Mouse (Mus musculus) embryonic fibroblast, embryonic 13.5 days (primary cell): ENCODE measurements at regions not wholly inside any gene's neighbourhood (a gene's known extent, or its start where the extent isn't known, plus 50 kb on each side); places are given as distances from the start of the nearest gene placed in this dataset.

Source experiments
- H3K27ac ChIP-seq: 2 replicates; pipeline ENCODE4 v1.5.1; 2012; ENCODE audit warnings: low read length, control low read depth, inconsistent platforms; ENCODE audit not compliant: insufficient read depth
- H3K4me1 ChIP-seq: 2 replicates; pipeline ENCODE4 v1.6.1; 2011; ENCODE audit warnings: low read length; ENCODE audit not compliant: control insufficient read depth, insufficient read depth
- H3K4me3 ChIP-seq: 2 replicates; pipeline ENCODE4 v1.5.1; 2011; ENCODE audit warnings: mild to moderate bottlenecking, control low read depth, low read length; ENCODE audit not compliant: insufficient read depth
- CTCF ChIP-seq: IDR thresholded peaks from 2 replicates; pipeline ENCODE4 v1.5.1; 2011; ENCODE audit warnings: mild to moderate bottlenecking, control low read depth, low read length, moderate library complexity, borderline replicate concordance; ENCODE audit not compliant: insufficient read depth
- POLR2A ChIP-seq: IDR thresholded peaks from 2 replicates; pipeline ENCODE4 v1.6.1; 2011; ENCODE audit warnings: low read depth, mild to moderate bottlenecking, control low read depth, low read length, moderate library complexity

- no peak overlapping the region for H3K4me3 ChIP-seq
- TF ChIP-seq CTCF: no peak
- no peak for TF ChIP-seq POLR2A
Observed at GRCm38 (mm10) chr3:52466984-52467565, 198.9 kb downstream of the Foxo1 start.

GRCm38 (mm10) chr3:52466571-52466970, 198.4 kb downstream of the Foxo1 start:
- 0 out of 2 replicates have a peak, but pooled peaks cover 3% of the 10 kb centered on the region for H3K4me1 ChIP-seq
- TF ChIP-seq CTCF: no peak

More at GRCm38 (mm10) chr3:52466984-52467565, 198.9 kb downstream of the Foxo1 start:
- Histone ChIP-seq H3K4me1 (0 out of 2 replicates have a peak, but pooled peaks cover 3% of the 10 kb centered on the region), H3K27ac (no peak overlapping the region)

GRCm38 (mm10) chr3:52463911-52464310, 195.8 kb downstream of the Foxo1 start:
- 0 out of 2 replicates have a peak, but pooled peaks cover 3% of the 10 kb centered on the region for H3K4me1 ChIP-seq
- no peak overlapping the region for H3K27ac ChIP-seq
- no peak overlapping the region for H3K4me3 ChIP-seq
- no peak for TF ChIP-seq POLR2A
- TF ChIP-seq CTCF: no peak

More at GRCm38 (mm10) chr3:52466571-52466970, 198.4 kb downstream of the Foxo1 start:
- Histone ChIP-seq H3K4me3 (no peak overlapping the region), H3K27ac (no peak overlapping the region)

GRCm38 (mm10) chr3:52454955-52455354, 186.8 kb downstream of the Foxo1 start:
- H3K4me3 ChIP-seq: no peak overlapping the region
- H3K27ac ChIP-seq: no peak overlapping the region
- TF ChIP-seq CTCF (no peak), POLR2A (no peak)
- no peaks in the 10 kb centered on the region for H3K4me1 ChIP-seq

GRCm38 (mm10) chr3:52453041-52453440, 184.9 kb downstream of the Foxo1 start:
- no peak for TF ChIP-seq POLR2A
- no peak for TF ChIP-seq CTCF
- H3K27ac ChIP-seq: no peak overlapping the region
- no peaks in the 10 kb centered on the region for H3K4me1 ChIP-seq
- H3K4me3 ChIP-seq: no peak overlapping the region

GRCm38 (mm10) chr3:52452345-52452744, 184.2 kb downstream of the Foxo1 start:
- Histone ChIP-seq H3K4me1 (no peaks in the 10 kb centered on the region), H3K27ac (no peak overlapping the region), H3K4me3 (no peak overlapping the region)
- TF ChIP-seq CTCF (no peak), POLR2A (no peak)

- TF ChIP-seq POLR2A: no peak
- no peak for TF ChIP-seq CTCF
- H3K27ac ChIP-seq: no peak overlapping the region
- no peak overlapping the region for H3K4me3 ChIP-seq
- no peaks in the 10 kb centered on the region for H3K4me1 ChIP-seq
Observed at GRCm38 (mm10) chr3:52446991-52447390, 178.9 kb downstream of the Foxo1 start.

GRCm38 (mm10) chr3:52446500-52446899, 178.4 kb downstream of the Foxo1 start:
- TF ChIP-seq POLR2A: no peak
- no peak for TF ChIP-seq CTCF
- H3K4me1 ChIP-seq: no peaks in the 10 kb centered on the region
- no peak overlapping the region for H3K27ac ChIP-seq
- no peak overlapping the region for H3K4me3 ChIP-seq

GRCm38 (mm10) chr3:52444420-52445119, 176.4 kb downstream of the Foxo1 start:
- H3K4me3 ChIP-seq: no peak overlapping the region
- no peak for TF ChIP-seq POLR2A
- H3K4me1 ChIP-seq: no peaks in the 10 kb centered on the region
- no peak overlapping the region for H3K27ac ChIP-seq

GRCm38 (mm10) chr3:52443856-52444255, 175.7 kb downstream of the Foxo1 start:
- Histone ChIP-seq H3K4me3 (no peak overlapping the region), H3K4me1 (no peaks in the 10 kb centered on the region), H3K27ac (no peak overlapping the region)
- TF ChIP-seq POLR2A (no peak), CTCF (no peak)
